Mouse (Mus musculus): ENCODE results near the gene Duox1.

- TF ChIP-seq CTCF (IDR thresholded peaks at IDR 0.05; ENCODE audit: extremely low read depth, insufficient read depth, low read length), result no peak
- TF ChIP-seq POLR2A (IDR thresholded peaks at IDR 0.05; ENCODE audit: extremely low read depth, insufficient read depth, low read length), result no peak
Measured at GRCm38 (mm10) chr2:122298596-122299490, 16.6 kb upstream of the Duox1 start, which contains the start of gene Duoxa2.
